ENCODE assay signal across 10 mouse cellular contexts in genomic region chr2:6071598-6072440, GRCm38 (mm10). TPM values are rescaled to one million over a fixed set of nuclear protein-coding genes. Genes with fewer than 3 reads are reported as not detected.
DNase-seq lines count a peak whose midpoint lies in the region; ATAC-seq and TF ChIP-seq lines count a peak whose summit lies in the region.
"Had no signal": no experiment of that assay in that cellular context is flagged by ENCODE, and none has a peak within 500 bp of the region (broad histone marks: within the 10 kb centered on the region; RNA-seq: fewer than 3 reads in every experiment).

No protein-coding gene starts in this region.

- no peak overlapping the region for H3K4me3 ChIP-seq in intestine, embryonic 14.5 days (ENCODE audit: low read depth, low read length)
- no peak overlapping the region for H3K4me3 ChIP-seq in hindbrain, embryonic 14.5 days (replicated peaks; ENCODE audit: low read length)
- no peak overlapping the region for H3K4me3 ChIP-seq in layer of hippocampus, adult 2 months
- H3K4me3 ChIP-seq: limb, embryonic 15.5 days had no signal

- peak overlapping the region; percentile 60 for H3K27ac ChIP-seq in intestine, embryonic 14.5 days (ENCODE audit: low read depth)
- no peak overlapping the region for H3K27ac ChIP-seq in hindbrain, embryonic 14.5 days
- no peak overlapping the region for H3K27ac ChIP-seq in layer of hippocampus, adult 2 months
- H3K27ac ChIP-seq: limb, embryonic 15.5 days had no signal

- H3K9ac ChIP-seq in intestine, embryonic 14.5 days (ENCODE audit: low read length), result no peak overlapping the region
- no peak overlapping the region for H3K9ac ChIP-seq in hindbrain, embryonic 14.5 days
- H3K9ac ChIP-seq: limb, embryonic 15.5 days had no signal

- H3K4me1 ChIP-seq in intestine, embryonic 14.5 days (replicated peaks; ENCODE audit: control insufficient read depth, insufficient read depth, low read length), result peaks cover 15% of the 10 kb centered on the region
- H3K4me1 ChIP-seq in hindbrain, embryonic 14.5 days (replicated peaks; ENCODE audit: control insufficient read depth, insufficient read depth, low read length), result no peaks in the 10 kb centered on the region

- H3K27me3 ChIP-seq in intestine, embryonic 14.5 days (replicated peaks; ENCODE audit: control insufficient read depth, insufficient read depth, low read length), result no peaks in the 10 kb centered on the region
- no peaks in the 10 kb centered on the region for H3K27me3 ChIP-seq in hindbrain, embryonic 14.5 days (ENCODE audit: control insufficient read depth, insufficient read depth, low read length)
- H3K27me3 ChIP-seq: limb, embryonic 15.5 days had no signal

- peak; percentile 75 for DNase-seq in ovary, postnatal 36 days (ENCODE audit: low spot score)
- DNase-seq in ovary, postnatal 10 days (ENCODE audit: low spot score), result no peak
- peak; percentile 74 for DNase-seq in intestine, embryonic 14.5 days (ENCODE audit: low spot score)
- peak; percentile 79 for DNase-seq in lung, postnatal 10 days
- no peak for DNase-seq in frontal cortex, postnatal 10 days (ENCODE audit: low spot score in 2 of 2)
- DNase-seq in hindbrain, embryonic 14.5 days (ENCODE audit: low spot score), result no peak
- no peak for DNase-seq in layer of hippocampus, adult 2 months (ENCODE audit: low spot score in 2 of 2)
- DNase-seq in left cerebral cortex, postnatal 10 days (ENCODE audit: extremely low spot score in 1 of 2, low spot score in 2 of 2), result no peak
- DNase-seq: retina, postnatal 1 day had no signal

- H3K36me3 ChIP-seq in intestine, embryonic 14.5 days (ENCODE audit: control insufficient read depth, insufficient read depth, low read length), result no peaks in the 10 kb centered on the region
- no peaks in the 10 kb centered on the region for H3K36me3 ChIP-seq in hindbrain, embryonic 14.5 days (replicated peaks; ENCODE audit: control insufficient read depth, insufficient read depth)
- H3K36me3 ChIP-seq: limb, embryonic 15.5 days had no signal

- WGBS in intestine, embryonic 14.5 days, result 22% methylated on average over 11 of the region's 11 CpGs
- 60% methylated on average over 11 of the region's 11 CpGs for WGBS in hindbrain, embryonic 14.5 days

- H3K4me2 ChIP-seq in intestine, embryonic 14.5 days (ENCODE audit: low read length), result no peak overlapping the region
- no peak overlapping the region for H3K4me2 ChIP-seq in hindbrain, embryonic 14.5 days (replicated peaks)
- H3K4me2 ChIP-seq: limb, embryonic 15.5 days had no signal

- TF ChIP-seq CTCF in layer of hippocampus, adult 2 months (conservative IDR thresholded peaks at IDR 0.05), result no peak

- ATAC-seq in intestine, embryonic 14.5 days (replicated peaks; ENCODE audit: low FRiP score, low TSS enrichment, low read depth), result peak; percentile 79
- no peak for ATAC-seq in hindbrain, embryonic 14.5 days (ENCODE audit: low FRiP score)

- 0 out of 2 replicates have a peak, but pooled peaks cover 8% of the 10 kb centered on the region for H3K9me3 ChIP-seq in intestine, embryonic 14.5 days (ENCODE audit: control insufficient read depth, low read length)
- H3K9me3 ChIP-seq in hindbrain, embryonic 14.5 days (ENCODE audit: control insufficient read depth, low read length), result no peaks in the 10 kb centered on the region
- H3K9me3 ChIP-seq: limb, embryonic 15.5 days had no signal

- intact Hi-C loops in left cerebral cortex, postnatal 10 days (cut with DNase I), result no loop called here

RNA-seq across cellular contexts. Expression of gene Proser2, which starts 58.2 kb away (rescaled TPM):
- 17.5 and 25.1 TPM in 2 replicates for polyA plus RNA-seq in intestine, embryonic 14.5 days (2014; fragmentation: Nextera tagmentation; extraction: Ambion mirVana)
- 6.2 and 7.7 TPM in 2 replicates for polyA plus RNA-seq in hindbrain, embryonic 14.5 days (2014; fragmentation: Nextera tagmentation; extraction: Ambion mirVana)
- 1 to 10 TPM; 2.0 to 2.1 TPM for total RNA-seq in layer of hippocampus, adult 2 months (2021)
- 1 to 10 TPM; 2.2 to 3.6 TPM for total RNA-seq in left cerebral cortex, postnatal 10 days (2021)

Comparison
In these comparisons a context has a peak if more than half of its experiments do, and no peak if none do; other contexts are left out.
1. DNase-seq: peak in ovary, postnatal 36 days (single experiment), intestine, embryonic 14.5 days (single experiment) and lung, postnatal 10 days (single experiment); none in ovary, postnatal 10 days (single experiment), frontal cortex, postnatal 10 days (0 of 2), hindbrain, embryonic 14.5 days (single experiment), layer of hippocampus, adult 2 months (0 of 2) and left cerebral cortex, postnatal 10 days (0 of 2).